Mouse (Mus musculus): ENCODE measurements around the gene Padi3. TPM values are rescaled to one million over a fixed set of nuclear protein-coding genes. Genes with fewer than 3 reads are reported as not detected.

Gene Padi3
- polyA plus RNA-seq (2021) = not detected

DNA sequence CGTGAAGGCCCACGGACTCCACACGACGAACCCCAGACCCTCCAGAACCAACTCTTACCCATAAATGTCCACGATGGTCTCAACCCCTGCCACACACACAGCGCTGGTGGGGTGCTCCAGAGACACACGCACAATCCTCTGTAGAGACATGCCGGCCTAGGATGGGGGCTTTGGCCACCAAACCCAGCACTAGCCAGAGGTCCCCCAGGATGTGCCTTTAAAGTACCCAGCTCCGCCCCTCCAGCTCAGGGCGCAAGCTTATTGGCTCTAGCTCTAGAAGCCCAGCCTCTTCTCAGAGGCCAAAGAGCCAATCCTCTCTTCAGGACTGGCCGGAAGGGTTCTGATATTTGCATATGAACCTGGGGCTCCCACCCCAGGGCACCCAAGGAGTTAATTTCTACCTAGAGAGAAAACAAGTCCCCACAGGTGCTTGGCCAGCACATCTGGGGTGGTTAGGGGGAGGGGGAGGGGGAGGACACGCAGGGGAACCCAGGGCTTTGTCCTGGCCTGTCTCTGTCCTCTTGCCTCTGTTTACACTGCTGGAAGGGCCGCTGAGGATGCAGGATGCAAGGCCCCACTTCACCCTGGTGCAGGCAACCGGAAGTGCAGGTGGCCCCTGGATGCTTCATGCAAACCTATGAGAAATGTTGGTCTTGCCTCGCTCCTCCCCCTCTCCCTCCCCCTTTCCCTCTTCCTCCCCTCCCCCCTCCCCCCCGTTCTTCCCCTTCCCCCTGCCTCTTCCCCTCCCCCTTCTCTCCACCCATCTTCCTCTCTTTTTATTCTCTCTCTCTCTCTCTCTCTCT is at the start of gene Padi3:
Padi3 (minus strand) TSS at position 191 of the 803 bp plus-strand sequence.
- DNase-seq (ENCODE audit: low read depth, low spot score) (no peak), ATAC-seq (no peak)
- in situ Hi-C loops (cut with MboI; ENCODE audit: low pct_unique_long_range_greater_than_20kb) = no loop called here
- POLR2A ChIA-PET = no interaction called here
- no peak for TF ChIP-seq CTCF (IDR thresholded peaks at IDR 0.05)
- no peaks in the 10 kb centered on the region for H3K27me3 ChIP-seq
- CTCF ChIA-PET = no interaction called here

- H3K27me3 ChIP-seq = no peaks in the 10 kb centered on the region
- POLR2A ChIA-PET = no interaction called here
- ATAC-seq = no peak
- DNase-seq (ENCODE audit: low read depth, low spot score) = no peak
- no peak for TF ChIP-seq CTCF (IDR thresholded peaks at IDR 0.05)
- in situ Hi-C loops (cut with MboI; ENCODE audit: low pct_unique_long_range_greater_than_20kb) = no loop called here
- CTCF ChIA-PET = no interaction called here
These were observed 48.8 kb upstream of the Padi3 start for GRCm38 (mm10) chr4:140859291-140859690.

- no peak for TF ChIP-seq CTCF (IDR thresholded peaks at IDR 0.05)
- H3K27me3 ChIP-seq = no peaks in the 10 kb centered on the region
- in situ Hi-C loops (cut with MboI; ENCODE audit: low pct_unique_long_range_greater_than_20kb) = no loop called here
- ChIA-PET POLR2A (no interaction called here), CTCF (no interaction called here)
- ATAC-seq = no peak
- DNase-seq (ENCODE audit: low read depth, low spot score) = no peak
These were observed 47.4 kb upstream of the Padi3 start for GRCm38 (mm10) chr4:140857813-140858212.

- H3K27me3 ChIP-seq = no peaks in the 10 kb centered on the region
- in situ Hi-C loops (cut with MboI; ENCODE audit: low pct_unique_long_range_greater_than_20kb) = no loop called here
- no peak for TF ChIP-seq CTCF (IDR thresholded peaks at IDR 0.05)
- ChIA-PET POLR2A (no interaction called here), CTCF (no interaction called here)
- DNase-seq (ENCODE audit: low read depth, low spot score) = no peak
- ATAC-seq = no peak
These were observed 46.6 kb upstream of the Padi3 start for GRCm38 (mm10) chr4:140857041-140857440.

GRCm38 (mm10) chr4:140855151-140855550 is 44.7 kb upstream of the Padi3 start:
- H3K27me3 ChIP-seq = no peaks in the 10 kb centered on the region
- ATAC-seq (no peak), DNase-seq (ENCODE audit: low read depth, low spot score) (no peak)
- POLR2A ChIA-PET = no interaction called here
- in situ Hi-C loops (cut with MboI; ENCODE audit: low pct_unique_long_range_greater_than_20kb) = no loop called here
- no peak for TF ChIP-seq CTCF (IDR thresholded peaks at IDR 0.05)
- CTCF ChIA-PET = interaction anchor here (1.0 kb wide), 1 partner anchor 10 kb away, joined by 3 read pairs; the partner anchor contains the start of gene Padi1

- ATAC-seq = no peak
- H3K27me3 ChIP-seq = no peaks in the 10 kb centered on the region
These were observed 44.0 kb upstream of the Padi3 start for GRCm38 (mm10) chr4:140854455-140854864.

GRCm38 (mm10) chr4:140853626-140854025 is 43.2 kb upstream of the Padi3 start:
- H3K27me3 ChIP-seq = no peaks in the 10 kb centered on the region
- DNase-seq (ENCODE audit: low read depth, low spot score) = no peak
- no peak for ATAC-seq
- ChIA-PET CTCF (no interaction called here), POLR2A (interaction anchor here (0.8 kb wide), 1 partner anchor 8 kb away, joined by 3 read pairs; the partner anchor contains the start of gene Padi1)
- in situ Hi-C loops (cut with MboI; ENCODE audit: low pct_unique_long_range_greater_than_20kb) = no loop called here
- TF ChIP-seq CTCF (IDR thresholded peaks at IDR 0.05) = no peak

More at GRCm38 (mm10) chr4:140854455-140854864, 44.0 kb upstream of the Padi3 start:
- in situ Hi-C loops (cut with MboI; ENCODE audit: low pct_unique_long_range_greater_than_20kb) = no loop called here
- TF ChIP-seq CTCF (IDR thresholded peaks at IDR 0.05) = no peak
- no peak for DNase-seq (ENCODE audit: low read depth, low spot score)
- ChIA-PET CTCF (no interaction called here), POLR2A (no interaction called here)

DNA sequence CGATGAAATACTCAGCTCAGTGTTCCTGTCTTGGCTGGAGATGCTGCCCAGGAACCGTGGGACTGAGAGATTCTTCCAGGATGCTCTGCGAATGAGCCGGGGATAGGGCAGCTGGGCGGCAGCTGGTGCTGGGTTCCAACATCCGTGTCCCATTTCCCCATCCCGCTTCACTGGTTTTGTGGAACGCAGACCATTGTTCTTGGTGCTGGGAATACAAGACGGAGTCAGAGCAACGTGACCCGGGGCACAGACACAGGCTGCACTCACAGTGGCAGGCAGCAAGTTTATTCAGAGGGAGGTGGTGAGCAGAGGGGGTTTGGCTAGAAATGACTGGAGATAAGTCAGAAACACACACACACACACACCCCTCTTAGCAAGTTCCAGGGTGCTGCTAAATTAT is 38.9 kb upstream of the Padi3 start:
- in situ Hi-C loops (cut with MboI; ENCODE audit: low pct_unique_long_range_greater_than_20kb) = no loop called here
- no peaks in the 10 kb centered on the region for H3K27me3 ChIP-seq
- ATAC-seq (no peak), DNase-seq (ENCODE audit: low read depth, low spot score) (no peak)
- ChIA-PET POLR2A (interaction anchor here (0.6 kb wide), 1 partner anchor 29 kb away, joined by 3 read pairs; no protein-coding TSS in a partner anchor), CTCF (no interaction called here)
- TF ChIP-seq CTCF (IDR thresholded peaks at IDR 0.05) = no peak

DNA sequence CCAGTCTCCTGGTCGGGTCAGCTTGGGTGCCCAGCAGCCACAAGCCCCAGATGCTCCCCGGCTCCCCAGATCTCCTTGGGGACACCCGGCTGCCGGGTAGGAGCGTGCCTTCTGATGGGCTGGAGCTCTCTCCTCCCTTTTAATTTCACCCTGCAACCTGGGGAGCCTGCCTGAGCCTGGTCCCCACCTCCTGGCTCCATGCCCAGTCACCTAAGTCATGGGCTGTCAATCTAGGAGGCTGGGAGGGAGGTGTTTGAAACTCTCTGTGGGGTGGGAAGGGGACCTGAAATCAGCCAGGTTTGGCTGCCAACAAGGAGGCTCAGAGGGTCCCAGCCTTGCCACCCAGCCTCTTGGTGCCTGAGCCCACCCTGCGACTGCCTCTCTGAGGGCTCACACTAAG is 35.2 kb upstream of the Padi3 start, which contains the start of gene Padi1:
Padi1 (minus strand) TSS at position 113 of the 400 bp plus-strand sequence.
- ChIA-PET POLR2A (interaction anchor here (1.0 kb wide), 1 partner anchor 8 kb away, joined by 3 read pairs; no protein-coding TSS in a partner anchor), CTCF (interaction anchor here (1.1 kb wide), 1 partner anchor 10 kb away, joined by 3 read pairs; no protein-coding TSS in a partner anchor)
- H3K27me3 ChIP-seq = no peaks in the 10 kb centered on the region
- no peak for TF ChIP-seq CTCF (IDR thresholded peaks at IDR 0.05)
- in situ Hi-C loops (cut with MboI; ENCODE audit: low pct_unique_long_range_greater_than_20kb) = no loop called here
- no peak for ATAC-seq
- no peak for DNase-seq (ENCODE audit: low read depth, low spot score)

DNA sequence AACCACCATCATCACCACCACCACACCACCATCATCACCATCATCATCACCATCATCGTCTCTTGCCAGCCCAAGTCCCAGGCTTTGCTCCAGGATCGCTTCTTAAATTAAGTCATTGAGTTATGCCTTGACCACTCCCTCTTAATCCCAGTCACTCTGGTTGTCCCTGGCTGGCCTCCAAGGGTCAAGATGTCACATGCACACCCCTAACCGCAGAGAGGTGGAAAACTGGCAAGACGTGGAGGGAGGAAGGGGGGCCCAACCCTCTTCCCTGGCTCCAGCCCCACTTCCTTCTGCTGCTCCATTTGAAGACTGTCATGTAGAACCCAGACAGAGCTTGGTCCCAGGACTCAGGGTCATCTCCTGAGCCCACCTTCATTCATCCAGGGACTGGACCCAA is 34.5 kb upstream of the Padi3 start:
- no peak for TF ChIP-seq CTCF (IDR thresholded peaks at IDR 0.05)
- DNase-seq (ENCODE audit: low read depth, low spot score) (no peak), ATAC-seq (no peak)
- no peaks in the 10 kb centered on the region for H3K27me3 ChIP-seq
- POLR2A ChIA-PET = interaction anchor here (1.0 kb wide), 1 partner anchor 8 kb away, joined by 3 read pairs; no protein-coding TSS in a partner anchor
- in situ Hi-C loops (cut with MboI; ENCODE audit: low pct_unique_long_range_greater_than_20kb) = no loop called here
- CTCF ChIA-PET = interaction anchor here (1.1 kb wide), 1 partner anchor 11 kb away, joined by 3 read pairs; no protein-coding TSS in a partner anchor

DNA sequence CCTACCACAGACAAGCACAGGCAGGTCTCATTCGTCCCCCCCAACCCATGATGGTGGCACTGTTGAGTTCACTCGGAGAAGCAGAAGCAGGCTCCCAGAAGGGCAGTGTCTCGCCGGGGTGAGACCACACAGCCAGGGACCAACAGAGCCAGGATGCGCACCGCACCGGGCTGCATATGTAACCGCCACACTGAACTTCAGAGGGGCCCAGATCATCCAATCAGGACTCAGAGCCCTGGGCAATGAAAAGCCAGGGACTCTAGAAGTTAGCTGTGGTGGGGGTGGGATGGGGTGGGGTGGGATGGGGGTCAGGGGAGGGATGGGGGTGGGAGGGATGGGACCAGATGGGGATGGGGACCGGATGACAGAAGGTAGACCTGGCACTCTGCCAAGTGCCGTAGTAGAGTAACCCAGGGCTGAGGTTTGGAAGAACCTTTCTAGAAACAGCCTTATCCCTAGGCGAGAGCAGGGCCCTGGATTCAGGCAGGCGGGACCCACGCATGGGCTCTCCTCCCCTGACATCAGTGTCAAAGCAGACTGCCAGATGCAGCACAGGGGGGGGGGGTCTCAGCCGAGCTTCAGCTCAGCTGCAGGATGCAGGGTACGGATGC is 33.3 kb upstream of the Padi3 start:
- DNase-seq (ENCODE audit: low read depth, low spot score) (no peak), ATAC-seq (no peak)
- in situ Hi-C loops (cut with MboI; ENCODE audit: low pct_unique_long_range_greater_than_20kb) = no loop called here
- H3K27me3 ChIP-seq = no peaks in the 10 kb centered on the region
- ChIA-PET CTCF (no interaction called here), POLR2A (no interaction called here)
- no peak for TF ChIP-seq CTCF (IDR thresholded peaks at IDR 0.05)

Data from Patski (cell line).